Mouse (Mus musculus) liver, adult (tissue): Measurements from ENCODE around the gene Ppp1r37.
A peak's percentile ranks its signal among the peaks of the same experiment; 100 is the strongest.

Source experiments
- GATA4 ChIP-seq: IDR thresholded peaks from 2 replicates; pipeline ENCODE4 v1.6.1; 2014; ENCODE audit warnings: mild to moderate bottlenecking, low read length; ENCODE audit not compliant: insufficient replicate concordance

Ppp1r37 gene

GRCm38 (mm10) chr7:19498326-19498725 is 64.5 kb downstream of the Ppp1r37 start:
- no peak for TF ChIP-seq GATA4

DNA sequence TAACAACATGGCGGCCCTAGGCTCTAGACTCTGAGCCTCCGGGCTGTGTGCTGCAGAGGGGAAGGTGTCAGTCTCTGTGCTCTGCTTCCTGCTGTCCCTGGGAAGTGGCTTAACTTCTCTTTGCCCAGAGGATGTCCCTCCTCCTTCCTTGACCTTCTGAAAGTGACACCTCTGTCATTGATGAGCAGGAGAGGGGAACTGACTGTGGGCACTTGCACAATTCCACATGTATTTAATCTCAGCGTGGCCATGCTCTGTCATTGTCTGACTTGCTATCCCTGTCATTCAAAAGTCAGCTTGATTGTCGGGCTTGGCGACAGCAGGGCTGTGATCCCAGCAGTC is 66.7 kb downstream of the Ppp1r37 start:
- TF ChIP-seq GATA4: no peak

DNA sequence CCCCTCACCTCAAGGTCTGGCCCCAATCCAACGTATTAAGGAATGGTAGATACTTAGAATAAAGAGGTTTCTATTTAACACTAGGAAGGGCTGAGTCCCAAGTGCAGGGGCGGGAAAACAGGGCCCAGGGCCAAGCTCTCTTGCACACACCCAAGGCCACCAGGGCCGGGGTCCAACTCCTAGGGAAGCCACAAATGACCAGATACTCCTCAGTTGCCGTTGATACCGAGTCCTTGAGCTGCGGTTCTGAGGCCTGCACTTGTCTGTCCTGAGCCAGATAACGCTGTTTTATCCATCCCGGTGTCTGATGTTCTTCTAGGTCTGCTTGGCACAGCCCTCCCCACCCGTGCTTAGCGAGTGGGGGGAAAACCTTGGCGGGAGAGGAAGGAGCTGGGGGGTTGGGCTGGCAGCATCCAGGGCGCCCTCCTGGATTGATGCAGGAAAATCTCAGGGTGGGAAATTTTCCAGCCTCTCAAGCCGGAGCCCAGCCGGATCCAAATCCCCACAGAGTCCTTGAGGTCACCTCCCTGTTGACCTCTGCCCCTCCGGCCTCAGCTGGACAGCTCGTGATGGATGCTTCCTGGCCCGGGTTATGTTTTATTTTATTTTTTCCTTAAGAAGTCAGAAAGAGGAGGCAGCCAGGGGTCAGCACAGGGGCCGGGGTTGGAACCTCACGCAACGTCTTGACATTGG is 67.2 kb downstream of the Ppp1r37 start:
- TF ChIP-seq GATA4: peak; percentile 89; the same call in 1 of the 2 replicates

- TF ChIP-seq GATA4: peak; percentile 5; the same call in 1 of the 2 replicates
These were observed 68.0 kb downstream of the Ppp1r37 start for GRCm38 (mm10) chr7:19494751-19495474.

- peak; percentile 83; the same call in 1 of the 2 replicates for TF ChIP-seq GATA4
These were observed 71.1 kb downstream of the Ppp1r37 start for GRCm38 (mm10) chr7:19491731-19492130.

GRCm38 (mm10) chr7:19489525-19489924 is 73.4 kb downstream of the Ppp1r37 start:
- TF ChIP-seq GATA4: no peak

DNA sequence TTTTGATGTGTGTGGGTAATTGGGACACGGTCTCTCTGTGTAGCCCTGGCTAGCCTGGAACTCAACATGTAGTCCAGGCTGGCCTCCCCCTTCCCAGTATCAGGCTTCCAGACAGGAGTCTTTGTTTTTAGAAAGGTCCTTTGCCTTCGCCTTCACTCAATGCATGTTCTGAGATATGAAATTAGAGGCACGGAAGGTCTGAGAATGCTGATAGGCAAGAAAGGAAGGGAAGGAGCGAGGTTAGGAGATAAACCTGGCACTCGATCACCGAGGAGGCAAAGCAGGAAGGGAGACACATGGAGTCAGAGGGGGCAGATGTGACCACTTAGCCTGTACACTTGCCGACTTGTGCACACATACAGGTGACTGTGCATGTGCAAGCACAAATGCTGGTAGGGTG is 76.3 kb downstream of the Ppp1r37 start:
- TF ChIP-seq GATA4: peak; percentile 96; the same call in 1 of the 2 replicates

- no peak for TF ChIP-seq GATA4
These were observed 77.4 kb downstream of the Ppp1r37 start for GRCm38 (mm10) chr7:19485488-19485887.

DNA sequence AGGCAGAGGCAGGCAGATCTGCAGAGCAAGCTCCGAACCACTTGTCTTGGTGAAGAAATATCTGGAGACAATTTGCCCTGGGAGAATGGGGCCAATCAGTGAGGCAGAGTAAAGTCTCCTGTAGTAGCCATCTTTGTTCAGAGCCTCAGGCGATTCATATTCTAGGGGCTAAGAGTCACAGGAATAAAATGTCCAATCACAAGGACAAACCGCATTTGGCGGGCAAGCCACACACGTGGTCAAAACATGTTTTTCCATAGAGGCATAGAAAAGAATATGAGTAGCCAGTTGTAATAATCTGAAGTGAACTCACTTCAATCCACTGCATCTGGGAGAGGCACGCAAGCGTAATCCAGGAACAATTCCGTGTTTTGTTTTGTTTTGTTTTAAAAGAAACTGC is 79.6 kb downstream of the Ppp1r37 start:
- no peak for TF ChIP-seq GATA4
